Comparison of ENCODE assay signal across 20 mouse cellular contexts in the genomic region with DNA sequence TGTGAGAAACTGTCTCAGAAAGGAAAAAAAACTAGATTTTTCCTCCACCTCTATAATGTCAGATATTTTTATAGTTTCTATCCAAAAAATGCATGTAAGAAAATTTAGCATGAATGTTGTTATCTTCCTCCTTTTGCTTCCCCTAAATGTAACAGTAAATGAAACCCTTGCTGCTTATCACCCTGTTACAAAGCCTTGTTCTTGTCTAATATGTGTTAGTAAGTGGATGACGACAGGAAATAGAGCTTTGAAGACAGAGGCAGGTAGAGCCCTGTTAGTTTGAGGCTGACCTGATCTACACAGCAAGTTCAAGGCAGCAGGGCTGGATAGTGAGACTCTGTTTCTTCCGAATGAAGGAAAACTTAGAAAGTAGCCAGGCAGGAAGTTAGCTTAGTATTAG.
"Had no signal": no experiment of that assay in that cellular context is flagged by ENCODE, and none has a peak within 500 bp of the region (broad histone marks: within the 10 kb centered on the region; RNA-seq: fewer than 3 reads in every experiment).

No protein-coding gene starts in this region.

- H3K4me1 ChIP-seq: lung, embryonic 15.5 days; neural tube, embryonic 12.5 days; neural tube, embryonic 15.5 days had no signal

- H3K4me3 ChIP-seq: layer of hippocampus, adult 2 months; limb, embryonic 10.5 days; limb, embryonic 13.5 days; liver, embryonic 12.5 days; liver, embryonic 15.5 days; lung, embryonic 15.5 days; megakaryocyte, embryonic 14.5 days; neural tube, embryonic 12.5 days; neural tube, embryonic 15.5 days had no signal

- H3K36me3 ChIP-seq: limb, embryonic 10.5 days; limb, embryonic 13.5 days; liver, embryonic 12.5 days; liver, embryonic 15.5 days; lung, embryonic 15.5 days; neural tube, embryonic 12.5 days; neural tube, embryonic 15.5 days had no signal

- DNase-seq: kidney, adult 2 months; kidney, postnatal 25 days; layer of hippocampus, adult 9-11 months; liver; lung, adult 18-20 months; lung, postnatal 10 days; lung, postnatal 4 days; midbrain, embryonic 14.5 days; thymus, postnatal 36 days had no signal

- H3K9me3 ChIP-seq: limb, embryonic 10.5 days; limb, embryonic 13.5 days; liver, embryonic 12.5 days; liver, embryonic 15.5 days; lung, embryonic 15.5 days; megakaryocyte, embryonic 14.5 days; neural tube, embryonic 12.5 days; neural tube, embryonic 15.5 days had no signal

- H3K27ac ChIP-seq: kidney, postnatal 0 days; layer of hippocampus, adult 2 months; limb, embryonic 10.5 days; limb, embryonic 13.5 days; liver, embryonic 12.5 days; liver, embryonic 15.5 days; lung, embryonic 15.5 days; neural tube, embryonic 12.5 days; neural tube, embryonic 15.5 days; stomach, postnatal 0 days had no signal

- H3K9ac ChIP-seq: limb, embryonic 13.5 days; liver, embryonic 12.5 days; liver, embryonic 15.5 days; lung, embryonic 15.5 days; neural tube, embryonic 12.5 days; neural tube, embryonic 15.5 days had no signal

- ATAC-seq: liver, embryonic 12.5 days had no signal

- H3K27me3 ChIP-seq: limb, embryonic 13.5 days; liver, embryonic 12.5 days; liver, embryonic 15.5 days; lung, embryonic 15.5 days; megakaryocyte, embryonic 14.5 days; neural tube, embryonic 12.5 days; neural tube, embryonic 15.5 days had no signal
